Mouse (Mus musculus): ENCODE data around the gene Ctdnep1. TPM values are rescaled to one million over a fixed set of nuclear protein-coding genes. Genes with fewer than 3 reads are reported as not detected.

The Ctdnep1 gene
- polyA plus RNA-seq, 1 experiment: 176 TPM

- Histone ChIP-seq H3K27ac (ENCODE audit: insufficient read depth, low read depth, low read length) (no peak overlapping the region), H3K4me1 (ENCODE audit: control insufficient read depth, insufficient read depth, low read length) (no peaks in the 10 kb centered on the region), H3K4me3 (ENCODE audit: insufficient read depth, low read length) (no peak overlapping the region)
- TF ChIP-seq POLR2A (IDR thresholded peaks at IDR 0.05; ENCODE audit: borderline replicate concordance, low read depth, low read length) (no peak), CTCF (IDR thresholded peaks at IDR 0.05; ENCODE audit: low read depth, low read length) (no peak)
Observed at GRCm38 (mm10) chr11:69937385-69937784, 43.6 kb upstream of the Ctdnep1 start.

GRCm38 (mm10) chr11:69937834-69938233 is 43.1 kb upstream of the Ctdnep1 start:
- TF ChIP-seq POLR2A (IDR thresholded peaks at IDR 0.05; ENCODE audit: borderline replicate concordance, low read depth, low read length) (no peak), CTCF (IDR thresholded peaks at IDR 0.05; ENCODE audit: low read depth, low read length) (no peak)
- H3K4me3 ChIP-seq (ENCODE audit: insufficient read depth, low read length): no peak overlapping the region
- no peak overlapping the region for H3K27ac ChIP-seq (ENCODE audit: insufficient read depth, low read depth, low read length)
- no peaks in the 10 kb centered on the region for H3K4me1 ChIP-seq (ENCODE audit: control insufficient read depth, insufficient read depth, low read length)

GRCm38 (mm10) chr11:69938401-69938979 is 42.5 kb upstream of the Ctdnep1 start:
- no peak overlapping the region for H3K4me3 ChIP-seq (ENCODE audit: insufficient read depth, low read length)
- no peak for TF ChIP-seq POLR2A (IDR thresholded peaks at IDR 0.05; ENCODE audit: borderline replicate concordance, low read depth, low read length)
- TF ChIP-seq CTCF (IDR thresholded peaks at IDR 0.05; ENCODE audit: low read depth, low read length): no peak
- H3K4me1 ChIP-seq (ENCODE audit: control insufficient read depth, insufficient read depth, low read length): no peaks in the 10 kb centered on the region
- H3K27ac ChIP-seq (ENCODE audit: insufficient read depth, low read depth, low read length): no peak overlapping the region

GRCm38 (mm10) chr11:69939181-69939580 is 41.8 kb upstream of the Ctdnep1 start:
- Histone ChIP-seq H3K4me1 (ENCODE audit: control insufficient read depth, insufficient read depth, low read length) (no peaks in the 10 kb centered on the region), H3K4me3 (ENCODE audit: insufficient read depth, low read length) (no peak overlapping the region), H3K27ac (ENCODE audit: insufficient read depth, low read depth, low read length) (no peak overlapping the region)
- TF ChIP-seq POLR2A (IDR thresholded peaks at IDR 0.05; ENCODE audit: borderline replicate concordance, low read depth, low read length) (no peak), CTCF (IDR thresholded peaks at IDR 0.05; ENCODE audit: low read depth, low read length) (no peak)

- TF ChIP-seq CTCF (IDR thresholded peaks at IDR 0.05; ENCODE audit: low read depth, low read length): no peak
- TF ChIP-seq POLR2A (IDR thresholded peaks at IDR 0.05; ENCODE audit: borderline replicate concordance, low read depth, low read length): no peak
- H3K27ac ChIP-seq (ENCODE audit: insufficient read depth, low read depth, low read length): no peak overlapping the region
Observed at GRCm38 (mm10) chr11:69939731-69940130, 41.2 kb upstream of the Ctdnep1 start.

GRCm38 (mm10) chr11:69940962-69941361 is 40.0 kb upstream of the Ctdnep1 start:
- Histone ChIP-seq H3K4me1 (ENCODE audit: control insufficient read depth, insufficient read depth, low read length) (no peaks in the 10 kb centered on the region), H3K27ac (ENCODE audit: insufficient read depth, low read depth, low read length) (no peak overlapping the region), H3K4me3 (ENCODE audit: insufficient read depth, low read length) (no peak overlapping the region)
- no peak for TF ChIP-seq POLR2A (IDR thresholded peaks at IDR 0.05; ENCODE audit: borderline replicate concordance, low read depth, low read length)
- TF ChIP-seq CTCF (IDR thresholded peaks at IDR 0.05; ENCODE audit: low read depth, low read length): no peak

More at GRCm38 (mm10) chr11:69939731-69940130, 41.2 kb upstream of the Ctdnep1 start:
- no peaks in the 10 kb centered on the region for H3K4me1 ChIP-seq (ENCODE audit: control insufficient read depth, insufficient read depth, low read length)
- no peak overlapping the region for H3K4me3 ChIP-seq (ENCODE audit: insufficient read depth, low read length)

GRCm38 (mm10) chr11:69945216-69945615 is 35.7 kb upstream of the Ctdnep1 start:
- Histone ChIP-seq H3K4me3 (ENCODE audit: insufficient read depth, low read length) (no peak overlapping the region), H3K4me1 (ENCODE audit: control insufficient read depth, insufficient read depth, low read length) (peaks cover 5% of the 10 kb centered on the region; the same call in 1 of the 2 replicates), H3K27ac (ENCODE audit: insufficient read depth, low read depth, low read length) (no peak overlapping the region)
- TF ChIP-seq CTCF (IDR thresholded peaks at IDR 0.05; ENCODE audit: low read depth, low read length): no peak

GRCm38 (mm10) chr11:69945997-69946891 is 34.7 kb upstream of the Ctdnep1 start:
- H3K27ac ChIP-seq (ENCODE audit: insufficient read depth, low read depth, low read length): no peak overlapping the region
- H3K4me1 ChIP-seq (ENCODE audit: control insufficient read depth, insufficient read depth, low read length): peaks cover 5% of the 10 kb centered on the region; the same call in 1 of the 2 replicates
- TF ChIP-seq CTCF (IDR thresholded peaks at IDR 0.05; ENCODE audit: low read depth, low read length): no peak
- TF ChIP-seq POLR2A (IDR thresholded peaks at IDR 0.05; ENCODE audit: borderline replicate concordance, low read depth, low read length): no peak
- H3K4me3 ChIP-seq (ENCODE audit: insufficient read depth, low read length): no peak overlapping the region

GRCm38 (mm10) chr11:69947337-69948065 is 33.5 kb upstream of the Ctdnep1 start:
- TF ChIP-seq POLR2A (IDR thresholded peaks at IDR 0.05; ENCODE audit: borderline replicate concordance, low read depth, low read length) (no peak), CTCF (IDR thresholded peaks at IDR 0.05; ENCODE audit: low read depth, low read length) (no peak)
- Histone ChIP-seq H3K4me3 (ENCODE audit: insufficient read depth, low read length) (peak overlapping the region; percentile 6; the same call in 1 of the 2 replicates), H3K27ac (ENCODE audit: insufficient read depth, low read depth, low read length) (no peak overlapping the region)

More at GRCm38 (mm10) chr11:69947337-69948065, 33.5 kb upstream of the Ctdnep1 start:
- peaks cover 5% of the 10 kb centered on the region; the same call in 1 of the 2 replicates for H3K4me1 ChIP-seq (ENCODE audit: control insufficient read depth, insufficient read depth, low read length)
